Mouse (Mus musculus): ENCODE measurements around the gene Npcd. TPM values are rescaled to one million over a fixed set of nuclear protein-coding genes. Genes with fewer than 3 reads are reported as not detected.

Gene Npcd
- polyA plus RNA-seq, 1 experiment from 2014 or later, result 0.42 TPM

GRCm38 (mm10) chr15:79828366-79829035, 5.5 kb downstream of the Npcd start:
- Histone ChIP-seq H3K27ac (replicated peaks) (peak overlapping the region; percentile 0; the same call in 1 of the 2 replicates), H3K4me1 (peaks cover 89% of the 10 kb centered on the region), H3K9me3 (replicated peaks) (no peaks in the 10 kb centered on the region), H3K4me2 (peak overlapping the region; percentile 46), H3K9ac (replicated peaks) (peak overlapping the region; percentile 23; the same call in 1 of the 2 replicates), H3K36me3 (peaks cover 25% of the 10 kb centered on the region), H3K27me3 (replicated peaks) (no peaks in the 10 kb centered on the region), H3K4me3 (replicated peaks) (no peak overlapping the region)
- ATAC-seq (ENCODE audit: low FRiP score), result no peak
- 55% methylated on average over 46 of the region's 46 CpGs for WGBS

GRCm38 (mm10) chr15:79827778-79828210, 6.2 kb downstream of the Npcd start:
- Histone ChIP-seq H3K36me3 (peaks cover 32% of the 10 kb centered on the region), H3K9me3 (replicated peaks) (no peaks in the 10 kb centered on the region), H3K4me1 (peaks cover 90% of the 10 kb centered on the region), H3K4me3 (replicated peaks) (no peak overlapping the region), H3K9ac (replicated peaks) (peak overlapping the region; percentile 17; the same call in 1 of the 2 replicates), H3K27me3 (replicated peaks) (no peaks in the 10 kb centered on the region), H3K4me2 (no peak overlapping the region; the same call in 1 of the 2 replicates), H3K27ac (replicated peaks) (no peak overlapping the region; the same call in 1 of the 2 replicates)
- ATAC-seq (ENCODE audit: low FRiP score), result no peak
- WGBS, result 75% methylated on average over 11 of the region's 11 CpGs

GRCm38 (mm10) chr15:79827061-79827777, 6.8 kb downstream of the Npcd start:
- 86% methylated on average over 14 of the region's 14 CpGs for WGBS
- no peak for ATAC-seq (ENCODE audit: low FRiP score)
- H3K27ac ChIP-seq (replicated peaks), result no peak overlapping the region

GRCm38 (mm10) chr15:79826221-79826935, 7.7 kb downstream of the Npcd start:
- no peaks in the 10 kb centered on the region for H3K27me3 ChIP-seq (replicated peaks)
- ATAC-seq (ENCODE audit: low FRiP score), result no peak
- 91% methylated on average over 9 of the region's 9 CpGs for WGBS
- no peak overlapping the region for H3K4me3 ChIP-seq (replicated peaks)
- H3K9ac ChIP-seq (replicated peaks), result no peak overlapping the region
- no peaks in the 10 kb centered on the region for H3K9me3 ChIP-seq (replicated peaks)
- no peak overlapping the region for H3K4me2 ChIP-seq
- H3K27ac ChIP-seq (replicated peaks), result no peak overlapping the region
- H3K36me3 ChIP-seq, result peaks cover 31% of the 10 kb centered on the region
- peaks cover 81% of the 10 kb centered on the region for H3K4me1 ChIP-seq

More at GRCm38 (mm10) chr15:79827061-79827777, 6.8 kb downstream of the Npcd start:
- no peak overlapping the region; the same call in 1 of the 2 replicates for H3K4me2 ChIP-seq
- no peaks in the 10 kb centered on the region for H3K9me3 ChIP-seq (replicated peaks)
- H3K9ac ChIP-seq (replicated peaks), result 0 out of 2 replicates have a peak overlapping the region, but pooled peaks have one; percentile 17
- no peak overlapping the region for H3K4me3 ChIP-seq (replicated peaks)
- H3K4me1 ChIP-seq, result peaks cover 90% of the 10 kb centered on the region
- no peaks in the 10 kb centered on the region for H3K27me3 ChIP-seq (replicated peaks)
- peaks cover 34% of the 10 kb centered on the region for H3K36me3 ChIP-seq

- H3K9ac ChIP-seq (replicated peaks), result no peak overlapping the region
- H3K4me3 ChIP-seq (replicated peaks), result no peak overlapping the region
- H3K27me3 ChIP-seq (replicated peaks), result no peaks in the 10 kb centered on the region
- peaks cover 71% of the 10 kb centered on the region for H3K4me1 ChIP-seq
- peaks cover 26% of the 10 kb centered on the region for H3K36me3 ChIP-seq
- H3K9me3 ChIP-seq (replicated peaks), result no peaks in the 10 kb centered on the region
- no peak overlapping the region for H3K4me2 ChIP-seq
- WGBS, result 55% methylated on average over 14 of the region's 14 CpGs
- ATAC-seq (ENCODE audit: low FRiP score), result no peak
- H3K27ac ChIP-seq (replicated peaks), result peak overlapping the region; percentile 45; the same call in 1 of the 2 replicates
Measured at GRCm38 (mm10) chr15:79825146-79825825, 8.8 kb downstream of the Npcd start.

- WGBS, result 72% methylated on average over 19 of the region's 19 CpGs
- H3K4me1 ChIP-seq, result peaks cover 56% of the 10 kb centered on the region
Measured at GRCm38 (mm10) chr15:79823588-79824280, 10.3 kb downstream of the Npcd start.

GRCm38 (mm10) chr15:79822265-79823199, 11.5 kb downstream of the Npcd start:
- H3K4me3 ChIP-seq (replicated peaks), result no peak overlapping the region
- H3K27ac ChIP-seq (replicated peaks), result no peak overlapping the region
- ATAC-seq (ENCODE audit: low FRiP score), result 0 out of 2 replicates have a peak, but pooled peaks have one; percentile 6
- peaks cover 44% of the 10 kb centered on the region for H3K4me1 ChIP-seq
- H3K9me3 ChIP-seq (replicated peaks), result no peaks in the 10 kb centered on the region
- 82% methylated on average over 13 of the region's 13 CpGs for WGBS
- peaks cover 18% of the 10 kb centered on the region for H3K36me3 ChIP-seq
- no peak overlapping the region for H3K4me2 ChIP-seq
- no peaks in the 10 kb centered on the region for H3K27me3 ChIP-seq (replicated peaks)
- no peak overlapping the region for H3K9ac ChIP-seq (replicated peaks)

More at GRCm38 (mm10) chr15:79823588-79824280, 10.3 kb downstream of the Npcd start:
- Histone ChIP-seq H3K36me3 (peaks cover 26% of the 10 kb centered on the region), H3K27ac (replicated peaks) (no peak overlapping the region), H3K4me3 (replicated peaks) (no peak overlapping the region), H3K4me2 (no peak overlapping the region), H3K9me3 (replicated peaks) (no peaks in the 10 kb centered on the region), H3K27me3 (replicated peaks) (no peaks in the 10 kb centered on the region), H3K9ac (replicated peaks) (no peak overlapping the region)
- ATAC-seq (ENCODE audit: low FRiP score), result no peak

- 98% methylated on average over 4 of the region's 4 CpGs for WGBS
- H3K4me1 ChIP-seq, result peaks cover 10% of the 10 kb centered on the region
- H3K27ac ChIP-seq (replicated peaks), result no peak overlapping the region
- no peaks in the 10 kb centered on the region for H3K9me3 ChIP-seq (replicated peaks)
- no peak for ATAC-seq (ENCODE audit: low FRiP score)
- H3K27me3 ChIP-seq (replicated peaks), result no peaks in the 10 kb centered on the region
- peaks cover 7% of the 10 kb centered on the region for H3K36me3 ChIP-seq
- H3K9ac ChIP-seq (replicated peaks), result no peak overlapping the region
- H3K4me3 ChIP-seq (replicated peaks), result no peak overlapping the region
- H3K4me2 ChIP-seq, result no peak overlapping the region
Measured at GRCm38 (mm10) chr15:79818325-79818724, 15.7 kb downstream of the Npcd start.

GRCm38 (mm10) chr15:79813666-79814258, 20.3 kb downstream of the Npcd start:
- H3K4me3 ChIP-seq (replicated peaks), result no peak overlapping the region
- no peaks in the 10 kb centered on the region for H3K36me3 ChIP-seq
- H3K27ac ChIP-seq (replicated peaks), result no peak overlapping the region
- WGBS, result 57% methylated on average over 8 of the region's 8 CpGs
- H3K4me2 ChIP-seq, result no peak overlapping the region
- H3K4me1 ChIP-seq, result no peaks in the 10 kb centered on the region
- no peaks in the 10 kb centered on the region for H3K9me3 ChIP-seq (replicated peaks)
- peaks cover 9% of the 10 kb centered on the region; the same call in 1 of the 2 replicates for H3K27me3 ChIP-seq (replicated peaks)
- no peak overlapping the region for H3K9ac ChIP-seq (replicated peaks)
- no peak for ATAC-seq (ENCODE audit: low FRiP score)

Data from neural tube, embryonic 15.5 days (tissue).